Mouse (Mus musculus): ENCODE measurements around the gene Rere. TPM values are rescaled to one million over a fixed set of nuclear protein-coding genes. Genes with fewer than 3 reads are reported as not detected.
"Not testable (repeated sequence)": the region's sequence is repeated elsewhere in the genome, so short reads cannot be mapped to it uniquely, and the experiment has no call there.

Rere gene
- total RNA-seq, 2 experiments from 2014 or later, result 98.6 to 106 TPM

DNA sequence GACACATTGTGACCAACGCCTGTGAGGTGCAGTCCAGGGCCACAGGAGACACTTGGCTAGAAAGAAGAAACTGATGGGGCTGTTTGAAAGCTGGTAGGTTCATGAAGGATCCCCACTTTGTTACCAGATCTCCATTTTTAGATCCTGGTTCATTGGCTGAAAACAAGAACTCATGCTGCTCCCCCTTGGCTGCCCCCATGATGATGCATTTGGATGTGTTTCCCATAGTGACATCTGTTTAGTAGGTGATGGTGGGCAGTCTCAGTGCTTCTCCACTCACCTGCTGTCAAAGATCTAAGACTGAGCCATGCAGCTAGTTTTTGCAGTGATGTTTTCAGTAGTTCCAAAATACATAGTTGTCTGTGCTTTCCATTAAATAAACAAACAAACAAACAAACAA is 247.0 kb downstream of the Rere start:
- DNase-seq, result no peak
- intact Hi-C loops (cut with DNase I), result no loop called here

DNA sequence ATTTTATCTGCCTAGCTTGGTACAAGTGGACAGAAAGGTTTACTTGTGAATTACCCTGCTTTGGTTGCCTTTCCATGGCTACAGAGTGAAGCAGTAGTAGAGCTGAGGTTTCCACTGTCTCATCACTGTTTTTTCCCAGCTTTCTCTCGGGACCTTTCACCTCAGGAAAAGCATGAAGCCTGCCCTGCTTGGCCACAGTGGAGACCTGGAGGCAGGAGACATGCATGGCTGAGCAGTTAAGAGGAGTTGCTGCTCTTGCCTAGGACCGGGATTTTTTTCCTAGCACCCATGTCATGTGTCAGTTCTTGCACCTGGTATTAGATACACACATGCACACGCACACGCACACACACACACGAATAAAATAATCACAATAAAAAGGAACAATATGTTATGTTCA is 247.4 kb downstream of the Rere start:
- intact Hi-C loops (cut with DNase I), result no loop called here
- DNase-seq, result no peak

DNA sequence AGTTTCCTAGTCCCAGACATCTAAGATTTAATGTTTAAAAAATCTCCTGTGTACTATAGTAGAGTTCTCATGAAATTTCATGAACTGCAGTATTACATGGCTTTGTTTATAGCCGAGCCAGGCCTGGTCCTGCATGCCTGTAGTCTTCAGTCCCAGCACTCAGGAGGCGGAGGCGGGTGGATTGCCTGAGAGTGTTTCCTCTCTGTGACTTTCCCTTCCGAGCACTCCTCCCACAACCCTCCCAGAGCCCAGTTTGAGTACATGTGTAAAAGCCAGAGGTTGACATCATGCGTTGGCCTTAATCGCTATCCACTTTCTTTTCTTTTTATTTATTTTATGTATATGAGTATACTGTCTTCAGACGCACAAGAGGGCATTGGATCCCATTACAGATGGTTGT is 250.4 kb downstream of the Rere start:
- intact Hi-C loops (cut with DNase I), result no loop called here
- no peak for DNase-seq

DNA sequence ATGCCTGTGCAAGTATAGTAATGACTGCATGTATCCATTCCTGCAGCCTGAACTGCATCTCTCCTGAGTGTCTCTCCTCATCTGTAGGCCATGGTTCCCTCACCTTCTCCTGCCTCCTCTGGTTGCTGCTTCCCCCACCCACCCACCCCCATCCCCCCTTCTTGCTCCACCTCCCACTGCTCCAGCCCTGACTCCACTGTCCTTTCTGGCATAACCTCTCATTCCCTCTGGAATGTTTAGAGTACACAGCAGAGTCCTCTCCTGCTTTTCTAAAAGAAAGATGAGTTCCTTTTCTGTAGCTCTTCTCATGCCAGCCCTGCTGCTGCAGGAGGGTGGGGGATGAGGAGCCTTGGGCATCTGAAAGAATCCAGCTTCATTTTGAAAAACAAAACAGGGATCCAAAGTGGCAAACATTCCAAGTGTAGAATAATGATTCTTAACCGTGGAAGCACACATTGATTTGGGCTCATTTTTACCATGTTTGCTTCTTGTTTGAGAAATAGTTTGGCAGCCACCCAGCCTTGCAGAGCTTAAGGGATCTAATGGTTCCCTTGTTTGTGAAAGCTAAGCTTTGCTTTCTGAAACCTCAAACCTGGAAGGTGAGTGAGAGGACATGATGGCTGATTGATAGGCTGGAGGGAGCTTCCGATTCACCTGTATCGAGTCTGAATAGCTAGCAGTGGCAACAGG is 255.5 kb downstream of the Rere start:
- intact Hi-C loops (cut with DNase I), result no loop called here
- DNase-seq, result no peak

DNA sequence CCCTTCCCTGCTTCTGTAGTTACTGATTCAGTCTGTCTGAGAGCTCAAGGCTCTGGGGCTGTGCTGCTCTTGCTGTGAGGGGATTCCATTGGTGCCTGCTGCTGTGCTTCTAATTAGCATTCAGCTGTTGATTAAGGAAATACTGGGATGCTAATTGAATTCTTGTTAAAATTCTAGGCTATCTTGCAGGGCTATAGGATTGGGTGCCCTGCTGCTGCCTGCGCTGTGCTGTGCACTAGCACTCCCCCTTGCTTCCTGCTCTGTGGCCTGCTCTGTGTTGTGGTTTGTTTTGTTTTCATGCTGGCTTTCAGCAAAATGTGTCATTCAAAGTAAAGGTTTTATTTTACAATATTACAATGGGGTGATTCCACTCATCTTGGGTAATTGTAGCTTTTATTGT is 258.4 kb downstream of the Rere start:
- intact Hi-C loops (cut with DNase I), result no loop called here
- no peak for DNase-seq

DNA sequence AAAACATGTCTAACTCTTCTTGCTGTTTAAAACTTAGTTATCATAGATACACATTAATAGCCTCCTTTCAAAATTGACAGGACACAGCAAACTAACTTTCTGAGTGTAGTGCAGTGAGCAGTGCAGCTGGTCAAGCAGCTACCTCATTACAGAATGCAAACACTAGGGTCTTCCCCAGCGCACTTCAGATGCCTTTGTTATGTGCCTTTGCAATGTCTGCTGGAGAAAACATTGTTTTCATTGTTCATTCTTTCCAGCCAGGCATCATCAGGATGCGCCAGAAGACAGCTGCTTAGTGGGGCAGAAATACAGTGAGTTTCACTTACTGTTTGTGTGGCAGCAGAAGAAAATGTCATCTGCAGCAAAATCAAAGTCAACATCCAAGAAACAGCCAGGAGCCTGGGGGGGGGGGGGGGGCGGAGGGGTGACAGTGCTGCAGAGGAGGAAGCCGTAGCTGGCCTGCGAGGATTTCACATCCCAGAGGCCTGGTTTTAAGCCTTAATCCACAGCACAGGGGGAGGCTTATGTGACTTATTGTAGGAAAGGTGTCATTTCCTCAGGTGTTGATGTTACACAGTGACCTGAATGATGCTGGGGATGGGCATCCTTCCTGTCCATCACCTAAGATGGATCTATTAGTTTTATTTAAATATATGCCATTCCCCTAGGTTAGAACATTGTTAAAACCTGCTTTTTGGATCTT is 259.1 kb downstream of the Rere start:
- intact Hi-C loops (cut with DNase I), result no loop called here
- no peak for DNase-seq

DNA sequence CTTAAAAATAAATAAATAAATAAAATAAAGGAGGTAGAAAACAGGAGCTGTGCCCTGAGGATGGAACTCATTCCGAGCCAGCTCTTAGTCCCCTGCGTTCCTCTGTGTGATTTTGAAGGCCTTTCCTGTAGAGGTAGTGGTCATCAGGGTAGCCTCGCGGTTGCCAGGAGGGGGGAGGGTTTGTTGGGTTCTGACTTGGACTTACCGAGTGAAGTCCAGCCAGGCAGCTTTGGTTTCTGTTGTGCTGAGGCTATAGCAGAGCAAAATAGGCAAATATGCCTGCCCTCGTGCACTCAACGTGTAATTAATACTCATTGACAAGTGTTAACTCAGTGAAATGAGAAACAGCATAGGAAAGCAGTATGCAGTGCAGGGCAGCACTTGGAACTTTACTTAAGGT is 262.8 kb downstream of the Rere start:
- no peak for DNase-seq
- intact Hi-C loops (cut with DNase I), result no loop called here

DNA sequence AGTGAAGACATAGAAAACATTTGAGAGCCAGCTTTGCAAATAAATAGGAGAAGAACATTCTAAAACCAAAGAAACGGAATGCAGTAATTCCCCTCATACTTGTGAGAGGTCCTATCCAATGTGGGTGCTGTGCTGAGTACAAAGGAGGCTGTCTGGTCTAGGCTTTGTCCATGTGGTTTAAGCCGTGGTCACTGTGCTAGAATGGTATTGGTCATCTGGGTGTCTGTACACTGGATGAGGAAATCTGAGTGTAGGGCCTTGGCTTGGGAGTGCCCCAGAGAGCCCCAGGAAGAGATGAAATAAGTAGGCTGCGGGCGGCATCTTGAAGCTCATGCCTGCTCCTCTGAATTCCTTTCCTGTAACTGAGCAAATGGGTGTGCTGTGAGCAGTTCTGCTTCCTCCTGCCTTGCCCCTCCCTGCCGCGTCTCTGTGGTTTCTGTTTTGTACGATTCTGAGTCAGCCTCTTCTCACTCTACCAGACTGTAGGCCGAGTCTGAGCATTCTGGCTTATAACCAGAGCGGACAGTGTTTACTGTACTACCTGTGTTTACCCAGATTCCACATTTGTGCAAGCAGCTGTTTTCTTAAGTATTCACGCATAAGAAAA is 263.3 kb downstream of the Rere start:
- intact Hi-C loops (cut with DNase I), result no loop called here
- no peak for DNase-seq

DNA sequence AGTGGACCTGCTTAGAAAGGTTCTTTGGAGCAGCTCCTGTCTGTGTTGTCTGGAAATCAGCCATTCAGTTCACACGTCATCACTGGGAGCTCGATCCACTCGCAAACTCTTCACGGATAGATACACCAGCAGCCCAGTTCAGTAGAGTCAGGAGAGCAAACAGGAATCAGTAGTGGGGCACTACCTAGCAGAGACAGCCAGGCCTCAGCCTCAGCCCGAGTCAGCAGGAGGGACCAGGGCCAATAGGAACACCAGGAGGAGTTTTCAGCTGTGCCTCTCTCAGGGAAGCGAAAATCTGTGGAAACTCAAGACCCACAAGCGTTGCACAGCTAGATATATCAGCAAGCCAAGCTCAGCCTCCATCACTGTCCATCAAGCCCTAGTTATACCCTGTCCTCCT is 264.3 kb downstream of the Rere start:
- DNase-seq, result no peak
- intact Hi-C loops (cut with DNase I), result no loop called here

DNA sequence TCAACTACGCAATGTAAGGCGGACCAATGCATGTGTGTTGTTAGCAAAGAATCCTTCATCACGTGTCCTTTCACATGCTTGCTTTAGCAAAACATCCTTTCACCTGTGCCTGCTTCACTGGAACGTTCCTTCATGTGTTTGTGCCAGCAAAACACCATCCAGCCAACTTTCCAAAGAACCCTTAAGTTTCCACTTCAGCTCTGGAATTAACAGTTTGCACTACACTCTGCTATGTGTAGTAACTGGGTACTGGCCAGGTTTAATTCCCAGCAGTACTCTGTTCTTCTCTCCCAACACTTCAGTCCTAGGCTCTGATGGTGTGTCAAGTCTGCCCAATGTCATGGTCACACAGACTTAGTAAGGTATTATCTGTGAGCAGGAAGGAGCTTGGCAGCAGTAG is 264.9 kb downstream of the Rere start:
- intact Hi-C loops (cut with DNase I); DNase-seq: not testable (repeated sequence)

DNA sequence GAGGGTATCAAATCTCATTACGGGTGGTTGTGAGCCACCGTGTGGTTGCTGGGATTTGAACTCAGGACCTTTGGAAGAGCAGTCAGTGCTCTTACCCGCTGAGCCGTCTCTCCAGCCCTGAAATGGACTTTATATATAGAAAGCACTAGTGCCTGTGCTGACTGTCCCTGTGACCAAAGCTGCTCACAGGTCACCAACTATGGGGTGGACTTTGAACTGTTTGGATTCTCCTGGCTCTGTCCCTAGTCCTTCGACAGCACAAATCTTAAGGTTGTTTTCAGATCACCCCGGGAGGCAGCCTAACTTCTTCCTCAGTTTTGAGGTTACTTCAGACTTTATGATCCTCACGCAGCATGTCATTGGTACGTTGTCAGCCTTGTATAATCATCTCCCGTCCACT is 267.9 kb downstream of the Rere start:
- no peak for DNase-seq
- intact Hi-C loops (cut with DNase I), result no loop called here

DNA sequence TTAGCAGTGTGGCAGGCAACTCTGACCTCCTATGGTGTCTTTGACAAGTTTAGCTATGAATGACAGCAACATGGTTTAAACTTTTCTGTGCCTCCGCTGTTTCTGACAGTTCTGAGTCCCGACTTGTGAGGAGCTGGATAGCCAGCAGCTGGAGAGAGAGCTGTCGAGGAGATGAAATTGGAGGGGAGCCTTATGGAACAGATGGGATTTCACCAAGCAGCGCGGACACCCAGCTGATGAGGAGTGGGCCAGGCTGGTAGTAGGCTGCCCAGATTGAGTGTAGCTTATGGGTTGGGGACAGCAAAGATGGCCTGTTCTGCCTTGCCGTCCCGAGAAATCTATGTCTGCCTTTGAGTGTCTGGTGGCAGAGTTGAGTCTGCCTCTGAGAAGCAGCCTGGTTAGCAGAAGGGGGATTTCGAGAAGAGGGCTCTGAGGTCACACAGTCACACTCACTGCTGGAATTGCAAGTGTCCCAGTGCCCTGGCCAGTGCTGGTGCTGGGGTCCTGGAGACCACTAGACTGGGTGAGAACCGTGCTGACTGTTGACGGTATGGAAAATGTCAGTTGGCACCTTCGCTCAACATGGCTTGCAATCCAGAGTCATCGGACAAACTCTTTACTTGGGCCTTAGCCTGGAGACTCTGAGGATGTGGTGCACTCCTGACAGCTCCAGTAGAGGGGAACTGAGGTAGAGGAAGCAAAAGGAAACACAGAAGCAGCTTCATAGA is 268.7 kb downstream of the Rere start:
- intact Hi-C loops (cut with DNase I), result no loop called here
- DNase-seq, result peak; percentile 48

DNA sequence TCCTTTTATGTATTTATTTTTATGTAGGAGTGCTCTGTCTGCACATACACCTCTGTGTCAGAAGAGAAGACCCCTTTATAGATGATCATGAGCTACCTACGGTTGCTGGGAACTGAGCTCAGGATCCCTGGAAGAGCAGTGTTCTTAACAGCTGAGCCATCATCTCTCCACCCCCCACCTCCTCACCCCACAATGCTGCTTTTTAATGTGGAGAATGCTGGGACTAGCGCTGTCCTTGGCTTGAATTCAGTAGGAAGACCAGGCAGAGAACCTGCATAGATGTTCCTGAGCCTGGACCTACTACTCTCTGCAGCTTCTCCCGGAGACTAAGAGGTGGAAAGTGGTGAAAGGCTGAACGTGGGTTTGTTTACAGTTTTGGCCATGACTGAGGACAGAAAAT is 269.9 kb downstream of the Rere start:
- intact Hi-C loops (cut with DNase I), result no loop called here
- DNase-seq, result no peak

DNA sequence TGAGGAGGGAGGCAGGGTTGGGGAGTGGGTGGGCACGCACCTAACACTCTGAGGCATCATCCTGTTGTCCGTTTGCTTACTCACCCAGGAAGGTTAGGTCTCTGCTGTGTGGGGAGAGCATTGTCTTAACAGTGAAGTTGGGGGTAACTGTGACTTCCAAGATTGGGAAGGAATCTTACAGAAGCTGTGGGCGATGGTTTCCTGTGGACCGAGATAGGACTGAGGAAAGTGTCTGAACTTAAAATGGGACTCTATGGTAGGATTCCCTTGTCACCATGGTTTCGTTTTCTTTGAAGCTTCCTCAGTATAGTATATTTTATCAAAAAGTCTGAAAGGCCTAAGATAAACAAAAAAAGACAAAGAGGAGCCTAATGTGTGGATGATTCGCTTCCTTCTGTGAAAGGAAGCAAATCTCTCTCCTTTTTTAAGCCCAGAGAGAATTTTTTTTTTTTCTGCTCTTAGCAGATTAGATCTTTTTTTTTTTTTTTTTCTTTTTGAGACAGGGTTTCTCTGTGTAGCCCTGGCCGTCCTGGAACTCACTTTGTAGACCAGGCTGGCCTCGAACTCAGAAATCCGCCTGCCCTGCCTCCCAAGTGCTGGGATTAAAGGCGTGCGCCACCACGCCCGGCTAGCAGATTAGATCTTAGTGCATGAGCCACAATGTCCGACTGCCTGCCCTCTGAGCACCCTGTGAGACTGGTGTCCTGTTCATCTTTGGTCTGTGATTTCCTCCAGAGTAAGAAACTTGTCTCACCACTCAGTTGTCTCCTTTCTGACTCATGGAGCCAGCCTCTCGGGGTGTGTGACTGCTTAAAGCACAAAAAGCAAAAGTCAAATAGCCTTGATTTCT is 271.5 kb downstream of the Rere start:
- intact Hi-C loops (cut with DNase I), result no loop called here
- DNase-seq, result no peak

DNA sequence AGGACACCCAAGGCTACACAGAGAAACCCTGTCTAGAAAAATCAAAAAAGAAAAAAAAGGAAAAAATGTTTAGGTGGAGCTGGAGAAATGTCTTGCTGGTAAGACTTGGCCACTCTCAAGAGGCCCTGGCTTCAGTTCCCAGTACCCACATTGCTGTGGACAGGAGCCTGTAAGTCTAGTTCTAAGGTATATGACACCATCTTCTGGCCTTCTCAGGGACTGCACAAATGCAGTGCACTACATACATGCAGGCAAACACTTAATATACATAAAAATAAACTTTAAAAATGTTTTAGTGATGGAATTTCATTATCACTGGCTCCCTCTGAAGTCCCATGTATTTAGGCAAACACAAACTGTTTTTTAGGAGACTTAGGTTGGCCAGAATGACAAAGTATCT is 274.3 kb downstream of the Rere start:
- no peak for DNase-seq
- intact Hi-C loops (cut with DNase I), result no loop called here

DNA sequence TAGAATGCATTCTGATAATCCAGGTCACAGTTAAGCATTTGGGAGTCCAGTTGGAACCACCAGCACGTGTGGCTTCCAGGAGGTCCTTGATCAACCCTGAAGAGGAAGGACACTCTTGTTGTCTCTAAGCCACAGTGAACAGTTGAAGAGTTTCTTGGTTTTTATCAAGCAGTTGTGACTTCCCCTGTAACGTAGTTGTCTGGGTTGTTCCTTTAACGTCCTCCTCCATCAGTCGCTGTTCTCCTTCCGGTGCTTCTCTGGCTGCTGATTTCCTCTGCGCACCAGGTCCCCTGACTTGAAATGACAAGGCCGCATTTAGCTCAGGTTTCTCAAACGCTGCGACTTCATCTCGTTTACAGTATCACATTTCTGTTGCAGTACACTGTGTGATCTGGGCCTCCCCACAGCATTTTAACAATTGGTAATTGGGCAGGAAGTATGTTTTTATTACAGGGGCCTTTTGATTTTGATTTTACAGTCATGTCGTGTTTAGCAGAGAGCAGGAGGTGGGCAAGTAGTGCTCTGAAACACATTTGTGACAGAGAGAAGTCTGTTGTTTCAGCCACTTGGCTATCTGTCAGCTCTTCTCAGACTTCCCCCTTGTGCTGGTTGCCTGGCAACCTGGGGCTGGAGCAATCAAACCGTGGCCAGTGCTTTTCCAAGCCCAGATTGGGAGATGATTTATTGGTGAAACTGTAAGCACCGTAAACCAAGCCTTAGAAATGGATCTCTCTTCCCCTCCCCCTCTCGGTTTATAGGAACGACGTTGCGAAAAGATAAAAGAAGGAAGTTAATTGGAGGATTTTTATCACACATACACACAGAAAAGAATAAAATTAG is 275.2 kb downstream of the Rere start:
- intact Hi-C loops (cut with DNase I), result no loop called here
- peak; percentile 86 for DNase-seq

DNA sequence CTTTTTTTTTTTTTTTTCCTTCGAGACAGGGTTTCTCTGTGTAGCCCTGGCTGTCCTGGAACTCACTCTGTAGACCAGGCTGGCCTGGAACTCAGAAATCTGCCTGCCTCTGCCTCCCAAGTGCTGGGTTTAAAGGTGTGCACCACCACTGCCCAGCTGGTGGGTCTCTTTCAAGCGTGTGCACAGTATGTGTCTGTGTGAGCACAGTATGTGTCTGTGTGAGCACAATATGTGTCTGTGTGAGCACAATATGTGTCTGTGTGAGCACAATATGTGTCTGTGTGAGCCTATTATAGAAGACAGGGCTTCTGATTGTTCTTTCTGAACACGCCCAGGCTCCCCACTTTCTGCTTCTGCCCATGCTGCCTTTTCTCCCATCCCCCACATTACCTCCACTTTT is 275.8 kb downstream of the Rere start:
- intact Hi-C loops (cut with DNase I); DNase-seq: not testable (repeated sequence)

DNA sequence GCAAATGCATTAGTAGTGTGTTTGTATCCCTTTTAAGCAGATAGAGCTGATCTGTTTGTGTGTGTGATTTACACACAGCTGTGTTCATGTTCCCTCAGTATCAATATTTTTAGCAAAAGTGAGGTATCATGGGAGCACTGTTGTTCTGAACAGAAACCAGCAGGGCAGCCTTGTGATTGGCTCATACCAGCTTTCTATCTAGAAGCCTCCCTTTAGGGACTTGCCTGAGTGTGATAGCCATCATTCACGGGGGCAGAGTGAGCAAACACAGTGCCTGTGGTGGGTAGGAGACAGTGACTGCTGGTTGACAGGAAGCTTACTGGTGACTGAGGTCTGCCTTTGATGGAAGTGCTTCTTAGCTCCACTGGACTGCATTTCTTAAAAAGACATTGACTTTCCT is 276.5 kb downstream of the Rere start:
- DNase-seq, result no peak
- intact Hi-C loops (cut with DNase I), result no loop called here

DNA sequence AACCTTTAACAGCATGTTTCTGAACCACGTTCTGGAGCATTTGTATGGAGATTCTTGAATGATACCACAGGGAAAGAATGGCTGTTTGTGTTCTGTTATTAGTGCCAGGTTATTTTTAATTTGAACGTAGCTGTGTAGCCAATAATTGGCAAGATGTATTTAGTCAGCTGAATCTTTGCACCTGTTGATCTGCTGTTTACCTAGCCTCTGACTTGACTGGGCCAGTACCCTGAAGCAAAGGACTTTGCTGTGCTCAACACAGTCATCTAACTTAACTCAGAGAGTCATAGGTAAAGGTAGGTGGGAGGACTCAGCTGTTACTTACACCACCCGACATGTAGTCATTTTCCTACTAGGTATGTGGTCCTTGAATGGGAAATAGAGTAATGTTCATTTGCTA is 278.1 kb downstream of the Rere start:
- intact Hi-C loops (cut with DNase I), result no loop called here
- DNase-seq, result no peak

DNA sequence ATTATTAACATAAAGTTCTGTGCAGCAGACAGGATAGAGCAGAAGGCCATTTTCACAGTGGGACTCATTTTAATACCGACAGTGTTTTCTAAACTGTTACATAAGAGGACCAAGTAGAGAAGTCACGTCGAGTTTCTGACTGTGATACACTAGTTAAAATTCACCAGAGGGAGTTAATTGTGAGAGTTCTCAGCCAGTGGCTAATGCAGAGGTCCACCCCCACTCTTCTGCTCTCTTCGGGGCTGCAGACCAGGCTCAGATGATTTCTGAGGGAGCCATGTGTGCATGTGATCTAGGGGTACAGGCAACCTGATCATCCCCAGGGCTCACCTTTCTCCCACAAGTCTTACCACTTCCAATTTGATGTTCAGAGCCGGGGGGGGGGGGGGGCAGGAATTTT is 281.8 kb downstream of the Rere start:
- intact Hi-C loops (cut with DNase I), result no loop called here
- no peak for DNase-seq

Data from left cerebral cortex, postnatal 4 days (tissue).